Mouse (Mus musculus): ENCODE measurements around the gene Wwc2.

DNA sequence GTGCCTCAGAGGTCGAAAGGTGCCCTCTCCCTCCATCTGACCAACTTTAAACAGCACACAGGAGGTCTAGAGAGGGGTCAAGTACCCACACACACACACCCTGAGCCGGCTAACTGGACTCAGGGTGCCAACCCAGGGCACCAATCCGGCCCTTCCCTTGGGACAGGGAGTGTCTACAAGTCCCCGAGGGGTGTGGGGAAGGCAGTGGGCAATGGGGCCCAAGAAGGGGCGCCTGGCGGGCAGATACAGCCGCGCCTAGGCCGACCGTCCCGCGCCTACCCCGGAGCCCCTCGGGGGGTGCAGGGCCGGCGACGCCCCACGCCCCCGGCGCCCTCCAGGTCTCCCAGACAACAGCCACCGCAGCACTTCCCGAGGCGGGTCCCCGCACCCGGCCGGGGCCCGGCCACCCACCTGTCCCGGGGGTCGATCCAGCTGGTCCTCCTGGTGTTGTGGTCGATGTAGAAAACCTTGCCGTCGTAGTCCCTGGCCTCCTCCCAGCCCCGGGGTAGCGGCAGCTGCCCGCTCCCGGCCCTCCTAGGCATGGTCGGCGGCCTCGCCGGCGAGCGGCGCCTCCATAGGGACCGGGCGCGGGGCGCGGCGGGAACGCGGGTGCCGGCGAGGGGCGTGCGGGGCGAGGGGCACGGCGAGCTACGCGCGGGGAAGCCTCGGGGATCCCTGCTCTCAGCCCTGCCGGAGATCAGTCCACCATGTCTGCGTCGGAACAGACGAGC, 904 bp downstream of the Wwc2 start:
- TF ChIP-seq CTCF (IDR thresholded peaks at IDR 0.05; ENCODE audit: low read depth, low read length) (no peak), POLR2A (IDR thresholded peaks at IDR 0.05; ENCODE audit: borderline replicate concordance, low read depth, low read length) (no peak)
